Mouse (Mus musculus) ovary, adult 2 months (tissue): ENCODE data around the gene Snrpd3. TPM values are rescaled to one million over a fixed set of nuclear protein-coding genes. Genes with fewer than 3 reads are reported as not detected.

Experiments used
- polyA plus RNA-seq: library from polyadenylated mRNA; depleted of rRNA; stranded (reverse); fragments of >200 nt; gene quantifications from 2 replicates; pipeline ENCODE4 v1.2.3, GENCODE M21; 2012; rRNA removed

The Snrpd3 gene
- 8.7 and 16.5 TPM in 2 replicates for polyA plus RNA-seq

DNA sequence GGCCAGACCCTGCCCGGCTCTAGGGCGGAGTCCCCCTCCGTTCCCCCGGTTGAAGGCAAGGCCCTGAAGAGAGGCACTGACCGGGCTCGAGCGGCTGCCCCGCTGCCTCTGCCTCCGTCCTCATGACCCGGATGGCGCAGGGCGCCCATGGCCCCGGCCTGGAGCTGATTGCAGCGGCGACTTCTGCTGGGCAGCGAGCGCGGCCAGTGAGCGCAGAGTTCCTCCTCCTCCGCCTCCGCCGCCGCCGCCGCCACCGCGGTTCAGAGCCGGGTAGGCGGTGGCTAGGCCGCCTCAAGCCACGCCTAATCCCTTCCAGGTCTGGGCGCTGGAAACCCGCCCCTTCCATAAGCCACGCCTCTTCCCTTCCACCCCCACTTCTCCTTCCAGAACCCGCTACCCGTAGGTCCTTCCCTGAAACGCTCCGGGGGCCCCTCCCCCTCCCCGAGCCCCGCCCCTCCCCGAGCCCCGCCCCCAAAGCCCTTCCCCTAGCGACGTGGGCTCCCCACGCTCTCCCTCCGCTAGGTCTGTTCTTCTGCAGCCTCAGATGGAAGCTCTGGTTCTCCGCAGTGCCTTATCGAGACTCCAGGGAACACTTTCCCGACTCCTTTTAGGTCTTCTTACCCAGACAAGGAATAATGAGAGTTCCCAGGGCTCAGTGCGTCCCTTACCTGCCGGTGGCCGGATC, at the start of gene Snrpd3:
Gene Snrpd3 (plus strand): TSS at position 479 of the 685 bp plus-strand sequence.

DNA sequence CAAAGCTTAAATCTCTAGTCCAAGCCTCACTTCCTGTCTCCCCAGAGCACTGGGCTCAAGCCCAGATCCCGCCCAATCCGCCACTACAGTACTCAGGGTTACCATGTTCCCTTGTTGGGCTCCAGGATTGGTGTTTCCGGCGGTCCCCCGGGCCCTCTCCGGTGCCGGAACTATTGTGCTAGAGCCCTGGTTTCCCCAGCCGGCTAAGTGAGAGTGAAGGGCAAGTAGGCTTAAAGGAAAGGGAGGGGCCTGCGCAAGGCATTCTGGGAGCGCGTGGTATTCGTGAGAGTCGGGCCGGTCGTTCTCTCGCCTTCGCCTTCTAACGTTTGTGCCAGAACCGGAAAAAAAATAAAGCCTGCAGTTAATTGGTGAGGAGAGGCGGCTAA, 400 bp downstream of the Snrpd3 start, which contains the start of gene Gucd1:
Gene Gucd1 (minus strand): TSS at position 215 of the 386 bp plus-strand sequence.

GRCm38 (mm10) chr10:75559676-75560548, 42.6 kb downstream of the Snrpd3 start, which contains the start of gene Lrrc75b:
Gene Lrrc75b, minus strand, starts transcription at chr10:75560330.

DNA sequence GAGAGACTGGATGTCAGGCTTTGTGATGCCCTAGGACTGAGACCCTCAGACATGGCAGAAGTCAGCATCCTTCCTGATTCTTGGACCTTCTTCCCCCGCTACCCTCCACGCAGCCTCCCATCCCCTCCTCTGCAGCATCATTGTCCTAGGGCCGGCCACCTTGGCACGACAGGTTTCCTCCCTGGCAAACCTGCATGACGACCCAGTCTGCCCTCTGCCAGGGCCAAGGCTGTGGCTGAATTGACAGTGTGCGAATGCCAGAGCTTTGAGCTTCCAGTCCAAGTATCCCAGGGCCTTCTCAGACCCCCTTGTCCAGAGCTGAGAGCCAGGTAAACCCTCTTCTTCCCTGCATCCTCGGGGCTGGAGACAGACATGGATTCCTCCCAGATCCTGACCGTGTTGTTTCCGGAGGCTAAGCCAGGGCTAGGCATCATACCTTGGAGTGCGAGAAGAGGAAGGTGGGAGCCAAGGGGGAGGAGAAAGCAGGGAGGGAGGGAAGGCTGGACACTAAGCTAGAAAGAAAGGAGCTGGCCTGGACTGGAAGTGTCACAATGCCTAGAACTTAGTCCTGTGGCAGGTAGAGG, 43.8 kb downstream of the Snrpd3 start, which contains the start of gene Ggt1:
Gene Ggt1 (plus strand): TSS at position 534 of the 584 bp plus-strand sequence.

Other genes starting within 250 kb of the Snrpd3 start
- 5.7 and 7.1 TPM in 2 replicates for gene Adora2a, start 200.7 kb upstream of the Snrpd3 start, polyA plus RNA-seq
- gene Upb1, start 116.4 kb upstream of the Snrpd3 start, polyA plus RNA-seq, result 0.50 and 0.73 TPM in 2 replicates
- gene Gucd1, start 421 bp downstream of the Snrpd3 start, polyA plus RNA-seq, result 53.2 and 53.9 TPM in 2 replicates
- gene Lrrc75b, start 42.8 kb downstream of the Snrpd3 start, polyA plus RNA-seq, result 1.7 and 1.8 TPM in 2 replicates
- gene Ggt1, start 44.1 kb downstream of the Snrpd3 start, polyA plus RNA-seq, result 3.4 and 4.0 TPM in 2 replicates
- gene Ggt5, start 71.8 kb downstream of the Snrpd3 start, polyA plus RNA-seq, result 193 and 207 TPM in 2 replicates
- gene Susd2, start 126.5 kb downstream of the Snrpd3 start, polyA plus RNA-seq, result 26.6 and 31.3 TPM in 2 replicates
- gene Cabin1, start 246.8 kb downstream of the Snrpd3 start, polyA plus RNA-seq, result 88.4 and 103 TPM in 2 replicates